Mouse (Mus musculus): ENCODE data around the gene Mogat1. TPM values are rescaled to one million over a fixed set of nuclear protein-coding genes. Genes with fewer than 3 reads are reported as not detected.

The Mogat1 gene
- polyA plus RNA-seq, 1 experiment from 2014 or later, result 0.51 TPM

Other genes starting within 250 kb of the Mogat1 start
- 2.7 and 2.8 TPM in 2 replicates for gene Sgpp2, start 200.6 kb upstream of the Mogat1 start, polyA plus RNA-seq (2015; fragmentation: Nextera tagmentation; extraction: Ambion mirVana)
- 160 and 161 TPM in 2 replicates for gene Farsb, start 22.1 kb upstream of the Mogat1 start, polyA plus RNA-seq (2015; fragmentation: Nextera tagmentation; extraction: Ambion mirVana)
- 1.1 and 1.2 TPM in 2 replicates for gene BC035947, start 1.2 kb downstream of the Mogat1 start, polyA plus RNA-seq (2015; fragmentation: Nextera tagmentation; extraction: Ambion mirVana)
- gene Acsl3, start 146.8 kb downstream of the Mogat1 start, polyA plus RNA-seq (2015; fragmentation: Nextera tagmentation; extraction: Ambion mirVana), result 106 and 111 TPM in 2 replicates
- 1.5 and 1.8 TPM in 2 replicates for gene Utp14b, start 147.0 kb downstream of the Mogat1 start, polyA plus RNA-seq (2015; fragmentation: Nextera tagmentation; extraction: Ambion mirVana)